ENCODE assay signal across 19 mouse cellular contexts in genomic region chr19:6385821-6386220, GRCm38 (mm10). TPM values are rescaled to one million over a fixed set of nuclear protein-coding genes. Genes with fewer than 3 reads are reported as not detected.
A peak's percentile ranks its signal among the peaks of the same experiment; 100 is the strongest.
DNase-seq lines count a peak whose midpoint lies in the region; ATAC-seq and TF ChIP-seq lines count a peak whose summit lies in the region.
"Had no signal": no experiment of that assay in that cellular context is flagged by ENCODE, and none has a peak within 500 bp of the region (broad histone marks: within the 10 kb centered on the region; RNA-seq: fewer than 3 reads in every experiment).

No protein-coding gene starts in this region.

- 59% methylated on average over 7 of the region's 7 CpGs for WGBS in heart, adult 2 months
- 83% methylated on average over 6 of the region's 7 CpGs for WGBS in hindbrain, embryonic 13.5 days
- WGBS in hindbrain, embryonic 14.5 days, result 77% methylated on average over 7 of the region's 7 CpGs

- H3K4me2 ChIP-seq in hindbrain, embryonic 13.5 days, result no peak overlapping the region
- H3K4me2 ChIP-seq in hindbrain, embryonic 14.5 days (replicated peaks), result no peak overlapping the region
- H3K4me2 ChIP-seq: hindbrain, embryonic 15.5 days; liver, embryonic 12.5 days; lung, embryonic 15.5 days; midbrain, embryonic 15.5 days had no signal

- TF ChIP-seq EP300 in heart, adult 2 months (IDR thresholded peaks at IDR 0.05; ENCODE audit: insufficient read depth, low read depth, low read length), result no peak

- H3K27ac ChIP-seq in heart, adult 2 months, result peak overlapping the region; percentile 92
- H3K27ac ChIP-seq in hindbrain, embryonic 13.5 days, result no peak overlapping the region
- H3K27ac ChIP-seq in hindbrain, embryonic 14.5 days, result no peak overlapping the region
- H3K27ac ChIP-seq: hindbrain, embryonic 15.5 days; liver, embryonic 12.5 days; lung, embryonic 15.5 days; midbrain, embryonic 15.5 days had no signal

- H3K36me3 ChIP-seq in heart, adult 2 months (ENCODE audit: control insufficient read depth, insufficient read depth, low read length), result peaks cover 3% of the 10 kb centered on the region; the same call in 1 of the 2 replicates
- peaks cover 1% of the 10 kb centered on the region; the same call in 1 of the 2 replicates for H3K36me3 ChIP-seq in hindbrain, embryonic 13.5 days
- H3K36me3 ChIP-seq in hindbrain, embryonic 14.5 days (replicated peaks; ENCODE audit: control insufficient read depth, insufficient read depth), result peaks cover under 1% of the 10 kb centered on the region; the same call in 1 of the 2 replicates
- H3K36me3 ChIP-seq: hindbrain, embryonic 15.5 days; liver, embryonic 12.5 days; lung, embryonic 15.5 days; midbrain, embryonic 15.5 days had no signal

- intact Hi-C loops in heart, adult 2 months (cut with DNase I), result no loop called here
- intact Hi-C loops in heart, postnatal 10 days (cut with DNase I), result no loop called here
- intact Hi-C loops in left cerebral cortex, postnatal 10 days (cut with DNase I), result no loop called here

- peak overlapping the region; percentile 60 for H3K9ac ChIP-seq in heart, adult 2 months (ENCODE audit: low read depth, low read length)
- H3K9ac ChIP-seq in hindbrain, embryonic 13.5 days, result 0 out of 2 replicates have a peak overlapping the region, but pooled peaks have one; percentile 24
- no peak overlapping the region for H3K9ac ChIP-seq in hindbrain, embryonic 14.5 days
- H3K9ac ChIP-seq: hindbrain, embryonic 15.5 days; liver, embryonic 12.5 days; lung, embryonic 15.5 days; midbrain, embryonic 15.5 days had no signal

- no peaks in the 10 kb centered on the region for H3K9me3 ChIP-seq in hindbrain, embryonic 13.5 days
- no peaks in the 10 kb centered on the region for H3K9me3 ChIP-seq in hindbrain, embryonic 14.5 days (ENCODE audit: control insufficient read depth, low read length)
- H3K9me3 ChIP-seq: hindbrain, embryonic 15.5 days; liver, embryonic 12.5 days; lung, embryonic 15.5 days; midbrain, embryonic 15.5 days had no signal

- no peak for DNase-seq in heart, adult 2 months
- no peak for DNase-seq in heart, postnatal 10 days
- DNase-seq in hindbrain, embryonic 14.5 days (ENCODE audit: low spot score), result no peak
- DNase-seq in thymus, postnatal 4 days, result peak; percentile 18
- DNase-seq in thymus, adult 18-20 months, result no peak
- no peak for DNase-seq in left cerebral cortex, postnatal 10 days (ENCODE audit: extremely low spot score in 1 of 2, low spot score in 2 of 2)
- DNase-seq: cerebellum, adult 8-10 months; gastrocnemius, postnatal 10 days; kidney, adult 9 months; left cerebral cortex, postnatal 4 days; retina, postnatal 1 day had no signal

- no peaks in the 10 kb centered on the region for H3K27me3 ChIP-seq in heart, adult 2 months (ENCODE audit: control insufficient read depth, insufficient read depth, low read length)
- H3K27me3 ChIP-seq in hindbrain, embryonic 13.5 days, result peaks cover 10% of the 10 kb centered on the region; the same call in 1 of the 2 replicates
- no peaks in the 10 kb centered on the region for H3K27me3 ChIP-seq in hindbrain, embryonic 14.5 days (ENCODE audit: control insufficient read depth, insufficient read depth, low read length)
- H3K27me3 ChIP-seq: hindbrain, embryonic 15.5 days; lung, embryonic 15.5 days; midbrain, embryonic 15.5 days; Patski had no signal

- H3K4me3 ChIP-seq in heart, adult 2 months, result peak overlapping the region; percentile 62
- H3K4me3 ChIP-seq in hindbrain, embryonic 13.5 days, result no peak overlapping the region
- H3K4me3 ChIP-seq in hindbrain, embryonic 14.5 days (replicated peaks; ENCODE audit: low read length), result no peak overlapping the region
- H3K4me3 ChIP-seq: hindbrain, embryonic 15.5 days; liver, embryonic 12.5 days; lung, embryonic 15.5 days; midbrain, embryonic 15.5 days had no signal

- peaks cover 17% of the 10 kb centered on the region for H3K4me1 ChIP-seq in heart, adult 2 months (ENCODE audit: control insufficient read depth, insufficient read depth, low read length)
- peaks cover 20% of the 10 kb centered on the region for H3K4me1 ChIP-seq in hindbrain, embryonic 13.5 days (replicated peaks)
- H3K4me1 ChIP-seq in hindbrain, embryonic 14.5 days (replicated peaks; ENCODE audit: control insufficient read depth, insufficient read depth, low read length), result 0 out of 2 replicates have a peak, but pooled peaks cover 16% of the 10 kb centered on the region

- no peak for ATAC-seq in hindbrain, embryonic 13.5 days (ENCODE audit: low FRiP score)
- ATAC-seq in hindbrain, embryonic 14.5 days (ENCODE audit: low FRiP score), result no peak
- ATAC-seq: activated CD4-positive, CD25-positive, alpha-beta regulatory T cell, adult 4 months; liver, embryonic 12.5 days; midbrain, embryonic 15.5 days; Patski had no signal

- 0 out of 2 replicates have a peak, but pooled peaks cover 1% of the 10 kb centered on the region for H3K79me2 ChIP-seq in heart, adult 2 months (replicated peaks; ENCODE audit: control insufficient read depth, insufficient read depth, low read length)

- no peak for TF ChIP-seq POLR2A in heart, adult 2 months (IDR thresholded peaks at IDR 0.05; ENCODE audit: insufficient read depth, low read depth, low read length)

- no peak for TF ChIP-seq CTCF in heart, adult 2 months (IDR thresholded peaks at IDR 0.05)

RNA-seq across cellular contexts. Expression of gene Pygm, which starts 1.6 kb away (rescaled TPM):
- 1,000 to 10,000 TPM; 1,101 to 1,298 TPM for total RNA-seq in heart, adult 2 months (2021)
- 1,120 and 1,632 TPM in 2 replicates for polyA plus RNA-seq in heart, adult 2 months (2012; rRNA removed)
- 100 to 1,000 TPM; 622 to 693 TPM for total RNA-seq in heart, postnatal 10 days (2021)
- polyA plus RNA-seq in hindbrain, embryonic 13.5 days (2015; fragmentation: Nextera tagmentation; extraction: Ambion mirVana), result 4.9 and 5.7 TPM in 2 replicates
- polyA plus RNA-seq in hindbrain, embryonic 14.5 days (2014; fragmentation: Nextera tagmentation; extraction: Ambion mirVana), result 6.2 and 6.8 TPM in 2 replicates
- total RNA-seq in left cerebral cortex, postnatal 10 days (2021), result 10 to 100 TPM; 17.0 to 17.1 TPM

RNA-seq across cellular contexts. Expression of gene Rasgrp2, which starts 13.3 kb away (rescaled TPM):
- 10 to 100 TPM; 43.3 to 48.0 TPM for total RNA-seq in heart, adult 2 months (2021)
- 90.1 and 97.2 TPM in 2 replicates for polyA plus RNA-seq in heart, adult 2 months (2012; rRNA removed)
- 10 to 100 TPM; 50.7 to 60.2 TPM for total RNA-seq in heart, postnatal 10 days (2021)
- polyA plus RNA-seq in hindbrain, embryonic 13.5 days (2015; fragmentation: Nextera tagmentation; extraction: Ambion mirVana), result 42.0 and 43.2 TPM in 2 replicates
- polyA plus RNA-seq in hindbrain, embryonic 14.5 days (2014; fragmentation: Nextera tagmentation; extraction: Ambion mirVana), result 89.2 and 111 TPM in 2 replicates
- total RNA-seq in left cerebral cortex, postnatal 10 days (2021), result 100 to 1,000 TPM; 179 to 190 TPM

RNA-seq across cellular contexts. Expression of gene Sf1, which starts 22.3 kb away (rescaled TPM):
- 100 to 1,000 TPM in 1 of 2 experiments, 10 to 100 TPM in 1; 93.0 to 103 TPM for total RNA-seq in heart, adult 2 months (2021)
- 51.7 and 58.5 TPM in 2 replicates for polyA plus RNA-seq in heart, adult 2 months (2012; rRNA removed)
- total RNA-seq in heart, postnatal 10 days (2021), result 100 to 1,000 TPM; 118 to 143 TPM
- polyA plus RNA-seq in hindbrain, embryonic 13.5 days (2015; fragmentation: Nextera tagmentation; extraction: Ambion mirVana), result 103 and 107 TPM in 2 replicates
- 103 and 112 TPM in 2 replicates for polyA plus RNA-seq in hindbrain, embryonic 14.5 days (2014; fragmentation: Nextera tagmentation; extraction: Ambion mirVana)
- total RNA-seq in left cerebral cortex, postnatal 10 days (2021), result 100 to 1,000 TPM; 178 to 194 TPM

RNA-seq across cellular contexts. Expression of gene Nrxn2, which starts 32.7 kb away (rescaled TPM):
- total RNA-seq in heart, adult 2 months (2021), result 1 to 10 TPM; 4.5 to 5.2 TPM
- 3.4 TPM in 2 replicates for polyA plus RNA-seq in heart, adult 2 months (2012; rRNA removed)
- total RNA-seq in heart, postnatal 10 days (2021), result 1 to 10 TPM; 4.4 to 5.5 TPM
- 23.5 and 27.7 TPM in 2 replicates for polyA plus RNA-seq in hindbrain, embryonic 13.5 days (2015; fragmentation: Nextera tagmentation; extraction: Ambion mirVana)
- 60.6 and 66.4 TPM in 2 replicates for polyA plus RNA-seq in hindbrain, embryonic 14.5 days (2014; fragmentation: Nextera tagmentation; extraction: Ambion mirVana)
- 100 to 1,000 TPM; 809 to 835 TPM for total RNA-seq in left cerebral cortex, postnatal 10 days (2021)
- total RNA-seq: megakaryocyte, adult 5-6 weeks had no signal
- polyA plus RNA-seq: Patski had no signal

RNA-seq across cellular contexts. Expression of gene Map4k2, which starts 44.9 kb away (rescaled TPM):
- 10 to 100 TPM; 36.1 to 38.4 TPM for total RNA-seq in heart, adult 2 months (2021)
- 88.9 and 107 TPM in 2 replicates for polyA plus RNA-seq in heart, adult 2 months (2012; rRNA removed)
- total RNA-seq in heart, postnatal 10 days (2021), result 10 to 100 TPM; 52.3 to 52.4 TPM
- 17.5 and 17.6 TPM in 2 replicates for polyA plus RNA-seq in hindbrain, embryonic 13.5 days (2015; fragmentation: Nextera tagmentation; extraction: Ambion mirVana)
- polyA plus RNA-seq in hindbrain, embryonic 14.5 days (2014; fragmentation: Nextera tagmentation; extraction: Ambion mirVana), result 12.4 and 15.4 TPM in 2 replicates
- 10 to 100 TPM; 72.1 to 80.9 TPM for total RNA-seq in left cerebral cortex, postnatal 10 days (2021)

Comparison
In these comparisons a context has a peak if more than half of its experiments do, and no peak if none do; other contexts are left out.
1. RNA of gene Pygm, which starts 1.6 kb away (total RNA-seq): 1,101 to 1,298 TPM in heart, adult 2 months and 622 to 693 TPM in heart, postnatal 10 days; 17.0 to 17.1 TPM in left cerebral cortex, postnatal 10 days; every median in the first group is over 10 times any median in the second.